Mouse (Mus musculus) ES-E14 (cell line): ENCODE measurements at regions not wholly inside any gene's neighbourhood (a gene's known extent, or its start where the extent isn't known, plus 50 kb on each side); places are given as distances from the start of the nearest gene placed in this dataset.

ENCODE experiments used
- CHD2 ChIP-seq: IDR thresholded peaks from 2 replicates; pipeline ENCODE4 v1.6.1; 2014; ENCODE audit warnings: mild to moderate bottlenecking, low read depth, low read length, inconsistent platforms
- HCFC1 ChIP-seq: IDR thresholded peaks from 2 replicates; pipeline ENCODE4 v1.6.1; 2012; ENCODE audit warnings: low read length, inconsistent platforms, borderline replicate concordance; ENCODE audit not compliant: insufficient read depth
- ZC3H11A ChIP-seq: IDR thresholded peaks from 2 replicates; pipeline ENCODE4 v1.6.1; 2012; ENCODE audit warnings: low read depth, mild to moderate bottlenecking, inconsistent platforms, low read length, borderline replicate concordance

- TF ChIP-seq HCFC1 (no peak), CHD2 (no peak), ZC3H11A (no peak)
These were observed 95.0 kb upstream of the Supt20 start for GRCm38 (mm10) chr3:54597326-54598274.
